Mouse (Mus musculus) heart, embryonic 14.5 days (tissue): ENCODE measurements at regions not wholly inside any gene's neighbourhood (a gene's known extent, or its start where the extent isn't known, plus 50 kb on each side); places are given as distances from the start of the nearest gene placed in this dataset.

Experiments
- ATAC-seq: fragments of 200-750 bp; cut with Nextera tagmentation; 2 replicates; pipeline ENCODE4 v1.8.0; 2017; ENCODE audit warnings: low read depth, moderate TSS enrichment; ENCODE audit not compliant: insufficient number of reproducible peaks, insufficient read depth, low FRiP score
- H3K27ac ChIP-seq, 2 experiments: fragments of 200-500 bp in 1 of 2; fragments of 300-500 bp in 1 of 2; sonication (generic) in 1 of 2; replicated peaks in 1 of 2; 2 replicates each; pipeline ENCODE4 v1.5.1; 2012 to 2014; ENCODE audit warnings: low read depth in 2 of 2, low read length in 2 of 2, control low read depth in 1 of 2, mild to moderate bottlenecking in 1 of 2, mixed read lengths in 1 of 2; ENCODE audit not compliant: control insufficient read depth in 1 of 2, insufficient read depth in 1 of 2
- H3K27me3 ChIP-seq: fragments of 300-500 bp; sonication (generic); 2 replicates; pipeline ENCODE4 v1.6.1; 2014; ENCODE audit warnings: mild to moderate bottlenecking, low read length, control low read depth; ENCODE audit not compliant: control insufficient read depth, insufficient read depth
- H3K36me3 ChIP-seq: fragments of 300-500 bp; sonication (generic); 2 replicates; pipeline ENCODE4 v1.6.1; 2014; ENCODE audit warnings: mild to moderate bottlenecking, control low read depth, low read length, mixed read lengths; ENCODE audit not compliant: control insufficient read depth, insufficient read depth
- H3K4me1 ChIP-seq, 2 experiments: fragments of 200-500 bp in 1 of 2; fragments of 300-500 bp in 1 of 2; sonication (generic) in 1 of 2; 2 replicates each; pipeline ENCODE4 v1.6.1; 2012 to 2014; ENCODE audit warnings: low read length in 2 of 2, control low read depth in 1 of 2, mixed read lengths in 1 of 2; ENCODE audit not compliant: control insufficient read depth in 2 of 2, insufficient read depth in 2 of 2
- H3K4me2 ChIP-seq: fragments of 300-500 bp; sonication (generic); 2 replicates; pipeline ENCODE4 v1.6.1; 2014; ENCODE audit warnings: mild to moderate bottlenecking, low read length
- H3K4me3 ChIP-seq, 2 experiments: fragments of 200-500 bp in 1 of 2; fragments of 300-500 bp in 1 of 2; sonication (generic) in 1 of 2; 2 replicates each; pipeline ENCODE4 v1.5.1; 2012 to 2014; ENCODE audit warnings: low read length in 2 of 2, mild to moderate bottlenecking in 2 of 2, control low read depth in 1 of 2, low read depth in 1 of 2, moderate library complexity in 1 of 2; ENCODE audit not compliant: control insufficient read depth in 1 of 2, insufficient read depth in 1 of 2
- H3K9ac ChIP-seq: fragments of 300-500 bp; sonication (generic); 2 replicates; pipeline ENCODE4 v1.6.1; 2014; ENCODE audit warnings: mild to moderate bottlenecking, low read length
- H3K9me3 ChIP-seq: fragments of 300-500 bp; sonication (generic); 2 replicates; pipeline ENCODE4 v1.6.1; 2016; ENCODE audit warnings: low read length, control low read depth; ENCODE audit not compliant: control insufficient read depth
- WGBS: fragments of 180-500 bp; shearing (Covaris S2); extraction: QIAGEN DNeasy Blood & Tissue Kit; methylation state at CpG from one replicate; pipeline ENCODE4 v1.1.7; 2014; 5-methylcytosine and 5-hydroxymethylcytosine counted together

DNA sequence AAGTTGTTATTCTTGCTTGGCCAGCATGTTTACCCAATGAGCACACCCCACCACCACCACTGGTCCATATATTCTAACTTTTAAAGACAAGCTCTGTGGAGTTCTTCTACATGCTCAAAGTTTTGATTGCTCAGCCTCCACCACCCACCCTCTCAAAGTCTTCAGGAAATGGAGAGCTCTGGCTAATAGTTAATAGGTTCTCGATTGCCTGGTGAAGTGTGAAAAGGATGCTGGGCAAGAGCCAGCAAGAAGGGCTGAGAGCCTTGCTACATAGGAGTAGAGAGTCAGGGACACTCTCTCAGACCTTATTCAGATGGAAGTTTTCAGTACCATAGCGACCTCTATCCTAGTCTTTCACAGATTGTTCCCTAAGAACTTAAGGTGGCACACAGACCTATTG lies 199.4 kb upstream of the Pkdcc start:
- Histone ChIP-seq H3K4me1 (no peaks in the 10 kb centered on the region), H3K4me3 (no peak overlapping the region), H3K4me2 (no peak overlapping the region), H3K27ac (no peak overlapping the region), H3K9me3 (no peaks in the 10 kb centered on the region), H3K9ac (no peak overlapping the region), H3K36me3 (no peaks in the 10 kb centered on the region), H3K27me3 (0 out of 2 replicates have a peak, but pooled peaks cover 5% of the 10 kb centered on the region)
- WGBS, result 37% methylated on average over 2 of the region's 2 CpGs
- ATAC-seq, result no peak

DNA sequence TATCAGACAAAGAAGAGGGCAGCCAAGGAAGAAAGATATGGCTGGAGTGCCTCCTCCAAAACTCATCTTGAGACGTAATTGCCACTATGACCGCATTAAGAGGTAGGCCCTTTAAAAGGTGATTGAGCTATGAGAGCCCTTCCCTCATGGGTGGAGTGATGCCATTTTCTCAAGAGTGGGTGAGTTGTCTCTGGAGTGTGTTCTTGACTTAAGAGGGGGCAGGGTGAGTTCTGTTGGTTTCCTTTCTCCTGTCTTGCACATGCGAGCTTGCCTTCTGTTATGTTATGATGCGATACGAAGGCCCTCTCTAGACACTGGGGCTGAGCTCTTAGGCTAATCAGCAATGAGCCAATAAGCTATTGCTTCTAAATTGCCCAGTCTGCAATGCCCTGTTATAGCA lies 198.2 kb upstream of the Pkdcc start:
- H3K4me2 ChIP-seq, result no peak overlapping the region
- H3K9me3 ChIP-seq, result no peaks in the 10 kb centered on the region
- H3K4me1 ChIP-seq, result no peaks in the 10 kb centered on the region
- WGBS, result 54% methylated on average over 5 of the region's 5 CpGs
- no peak for ATAC-seq
- H3K27me3 ChIP-seq, result 0 out of 2 replicates have a peak, but pooled peaks cover 5% of the 10 kb centered on the region
- no peaks in the 10 kb centered on the region for H3K36me3 ChIP-seq
- no peak overlapping the region for H3K4me3 ChIP-seq
- no peak overlapping the region for H3K9ac ChIP-seq
- H3K27ac ChIP-seq, result no peak overlapping the region

DNA sequence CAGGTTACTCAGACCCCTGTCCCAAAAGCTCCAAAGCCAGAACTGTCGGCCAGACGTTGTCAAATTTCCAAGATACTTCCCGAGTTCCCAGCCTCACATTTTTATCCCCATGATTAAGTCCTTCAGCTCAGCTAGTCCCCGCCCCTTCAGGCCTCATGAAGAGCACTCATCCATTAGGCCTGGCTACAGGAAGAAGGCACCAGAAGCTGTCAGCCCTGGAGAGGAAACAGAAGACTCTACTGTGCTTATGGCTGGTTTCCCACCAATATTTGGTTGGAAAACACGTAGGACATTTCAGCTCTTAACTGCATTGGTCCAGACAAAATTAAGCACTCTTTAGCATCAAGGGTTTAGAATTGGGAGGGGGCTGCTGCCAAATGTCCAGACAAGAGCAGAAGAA lies 195.8 kb upstream of the Pkdcc start:
- no peak for ATAC-seq
- no peaks in the 10 kb centered on the region for H3K27me3 ChIP-seq
- no peak overlapping the region for H3K9ac ChIP-seq
- H3K4me2 ChIP-seq, result no peak overlapping the region
- no peaks in the 10 kb centered on the region for H3K4me1 ChIP-seq
- 56% methylated on average over 5 of the region's 5 CpGs for WGBS
- no peaks in the 10 kb centered on the region for H3K36me3 ChIP-seq
- no peak overlapping the region for H3K4me3 ChIP-seq
- no peak overlapping the region for H3K27ac ChIP-seq
- H3K9me3 ChIP-seq, result no peaks in the 10 kb centered on the region

DNA sequence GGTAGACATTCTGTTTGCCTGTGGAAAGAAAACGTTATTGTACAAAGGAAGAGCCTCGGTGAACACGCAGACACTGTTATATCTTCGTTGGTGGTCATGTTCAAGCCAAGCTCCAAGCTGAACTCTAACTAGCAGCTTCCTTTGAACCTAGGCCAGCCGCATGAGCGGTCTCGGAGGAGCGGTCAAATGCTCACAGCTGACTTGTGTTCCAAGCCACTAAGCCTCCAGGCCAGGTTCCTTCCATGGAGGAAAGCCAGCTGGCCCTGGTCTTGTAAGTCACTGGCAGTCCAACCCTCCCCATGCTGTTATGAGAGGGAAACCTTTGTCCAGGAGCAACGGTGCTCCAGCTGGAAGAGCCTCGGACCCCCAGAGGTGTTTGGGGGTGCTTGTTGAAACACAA lies 194.5 kb upstream of the Pkdcc start:
- Histone ChIP-seq H3K27me3 (no peaks in the 10 kb centered on the region), H3K9me3 (no peaks in the 10 kb centered on the region), H3K4me3 (no peak overlapping the region), H3K36me3 (no peaks in the 10 kb centered on the region), H3K27ac (no peak overlapping the region), H3K9ac (no peak overlapping the region), H3K4me1 (0 out of 4 replicates have a peak, but pooled peaks cover 0 to 2% of the 10 kb centered on the region in 2 experiments), H3K4me2 (no peak overlapping the region)
- whole genome bisulfite sequencing, result 63% methylated on average over 10 of the region's 10 CpGs
- no peak for ATAC-seq

DNA sequence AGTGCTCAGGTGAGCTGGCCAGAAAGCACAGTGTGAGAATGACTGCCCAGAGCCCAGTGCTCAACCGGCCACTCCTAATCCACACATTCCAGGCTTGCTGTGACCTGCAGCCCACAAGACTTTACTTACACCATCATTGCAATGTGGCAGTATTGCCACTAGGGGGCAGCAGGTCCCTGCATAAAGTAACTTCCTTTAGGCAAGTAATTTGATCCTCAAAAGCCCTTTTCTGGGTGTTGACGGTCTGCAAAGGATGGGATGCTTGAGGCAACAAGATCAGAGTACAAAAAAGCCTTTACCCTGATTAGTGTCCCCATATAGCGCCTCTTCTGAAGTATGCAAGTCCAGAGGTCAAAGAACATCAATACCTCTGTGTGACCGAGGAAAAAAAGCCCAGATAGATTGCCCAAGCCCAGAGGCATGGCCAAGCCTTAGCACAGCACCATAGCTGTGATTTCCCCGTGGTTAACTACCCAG lies 189.7 kb upstream of the Pkdcc start:
- no peak; the same call in 1 of the 2 replicates for ATAC-seq
- no peaks in the 10 kb centered on the region for H3K36me3 ChIP-seq
- 15% methylated on average over 5 of the region's 5 CpGs for WGBS
- H3K4me3 ChIP-seq, result no peak overlapping the region
- H3K4me2 ChIP-seq, result no peak overlapping the region
- H3K9ac ChIP-seq, result no peak overlapping the region
- H3K27me3 ChIP-seq, result no peaks in the 10 kb centered on the region
- no peak overlapping the region for H3K27ac ChIP-seq
- H3K4me1 ChIP-seq, result 0 out of 4 replicates have a peak, but pooled peaks cover 0 to 3% of the 10 kb centered on the region in 2 experiments
- peaks cover 8% of the 10 kb centered on the region for H3K9me3 ChIP-seq

DNA sequence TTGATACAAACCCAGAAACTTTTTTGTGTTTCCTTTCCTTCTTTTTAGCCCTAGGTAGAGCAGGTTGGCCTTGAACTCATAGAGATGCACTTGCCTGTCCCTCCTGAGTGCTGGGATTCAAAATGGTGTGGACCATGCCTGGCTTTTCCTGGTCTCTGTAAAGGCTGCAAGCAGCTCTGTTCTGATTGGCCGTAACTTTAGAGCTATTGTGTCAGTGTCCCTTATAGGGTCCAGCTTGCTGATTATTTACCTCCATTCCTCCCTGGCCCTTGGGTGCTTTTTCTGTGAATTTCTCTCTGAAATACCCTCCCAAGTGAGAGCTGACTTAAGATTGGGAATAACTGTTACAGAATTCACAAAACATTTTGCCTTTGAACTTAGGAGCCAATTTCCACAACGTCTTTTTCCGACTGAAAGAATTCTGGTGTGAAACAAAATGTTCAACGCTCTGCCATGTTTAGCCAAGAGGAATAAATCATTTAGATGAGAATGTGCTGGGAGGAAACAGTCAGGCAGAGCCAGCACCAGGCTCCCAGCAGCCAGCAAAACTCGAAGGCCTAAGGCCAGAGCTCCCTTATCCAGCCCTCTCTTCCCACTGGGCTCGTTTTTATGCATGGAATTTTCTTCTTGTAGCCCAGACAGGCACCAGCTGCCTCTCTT lies 180.0 kb upstream of the Pkdcc start:
- Histone ChIP-seq H3K9me3 (no peaks in the 10 kb centered on the region), H3K9ac (no peak overlapping the region), H3K36me3 (no peaks in the 10 kb centered on the region), H3K4me1 (0 out of 4 replicates have a peak, but pooled peaks cover 0 to 6% of the 10 kb centered on the region in 2 experiments), H3K27ac (no peak overlapping the region), H3K4me3 (no peak overlapping the region), H3K27me3 (no peaks in the 10 kb centered on the region), H3K4me2 (no peak overlapping the region)
- WGBS, result 65% methylated on average over 6 of the region's 6 CpGs
- no peak for ATAC-seq

DNA sequence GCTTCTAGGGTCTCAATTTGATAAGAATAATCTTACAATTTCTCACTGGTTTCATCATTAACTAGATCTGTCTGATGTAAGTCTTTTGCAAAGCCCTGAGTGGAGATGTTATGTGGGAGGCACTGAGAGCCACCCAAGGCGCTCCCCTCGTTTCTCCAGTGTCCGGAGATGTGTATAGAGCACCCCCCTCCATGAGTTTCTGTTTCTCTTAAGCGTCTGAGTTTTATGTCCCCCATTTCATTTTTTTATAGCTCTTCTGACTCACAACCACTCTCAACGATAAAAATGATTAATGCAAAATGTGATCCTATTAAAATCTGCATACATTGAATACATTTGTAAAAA lies 179.5 kb upstream of the Pkdcc start:
- Histone ChIP-seq H3K4me3 (no peak overlapping the region), H3K9me3 (no peaks in the 10 kb centered on the region), H3K4me2 (no peak overlapping the region), H3K36me3 (no peaks in the 10 kb centered on the region), H3K9ac (no peak overlapping the region), H3K27ac (no peak overlapping the region), H3K27me3 (no peaks in the 10 kb centered on the region), H3K4me1 (0 out of 4 replicates have a peak, but pooled peaks cover 0 to 6% of the 10 kb centered on the region in 2 experiments)
- 78% methylated on average over 5 of the region's 5 CpGs for WGBS
- no peak for ATAC-seq

DNA sequence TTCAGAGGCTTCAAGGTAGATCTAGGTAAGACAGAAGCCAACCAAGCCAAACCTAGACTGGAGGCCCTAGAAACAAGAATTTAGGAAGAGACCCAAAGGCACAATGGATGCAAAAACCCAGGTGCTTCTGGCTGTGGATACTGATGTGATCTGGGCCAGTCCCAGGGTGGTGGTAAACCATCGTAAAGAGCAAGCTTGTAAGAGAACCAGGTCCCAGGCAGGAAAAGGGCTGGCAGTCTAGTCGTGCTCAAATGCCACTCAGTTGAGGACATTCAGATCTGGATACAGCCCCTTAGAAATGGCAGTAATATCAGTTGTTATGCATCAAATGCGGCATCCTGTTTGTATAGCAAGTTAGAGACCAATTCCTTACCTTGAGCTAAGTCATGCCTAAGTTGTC lies 175.5 kb upstream of the Pkdcc start:
- no peaks in the 10 kb centered on the region for H3K27me3 ChIP-seq
- no peaks in the 10 kb centered on the region for H3K36me3 ChIP-seq
- H3K9ac ChIP-seq, result no peak overlapping the region
- H3K4me1 ChIP-seq, result 0 out of 4 replicates have a peak, but pooled peaks cover 0 to 9% of the 10 kb centered on the region in 2 experiments
- no peak overlapping the region for H3K27ac ChIP-seq
- no peak overlapping the region for H3K4me2 ChIP-seq
- 78% methylated on average over 3 of the region's 3 CpGs for WGBS
- ATAC-seq, result no peak
- no peak overlapping the region for H3K4me3 ChIP-seq
- no peaks in the 10 kb centered on the region for H3K9me3 ChIP-seq
